Comparison of ENCODE assay signal across 8 mouse cellular contexts in genomic region chr19:16131831-16132230, GRCm38 (mm10). TPM values are rescaled to one million over a fixed set of nuclear protein-coding genes. Genes with fewer than 3 reads are reported as not detected.
DNase-seq lines count a peak whose midpoint lies in the region; ATAC-seq and TF ChIP-seq lines count a peak whose summit lies in the region.

No protein-coding gene starts in this region.

- H3K9ac ChIP-seq in heart, embryonic 15.5 days = peak overlapping the region; percentile 95
- H3K9ac ChIP-seq in hindbrain, embryonic 15.5 days = peak overlapping the region; percentile 99

- TF ChIP-seq CTCF in bone marrow macrophage, adult 2 months (IDR thresholded peaks at IDR 0.05; ENCODE audit: low read depth, low read length) = no peak

- intact Hi-C loops in heart, postnatal 36 days (cut with DNase I) = loop anchor here (2.0 kb wide), 2 partner anchors 91 to 199 kb away; no protein-coding TSS in a partner anchor

- H3K9me3 ChIP-seq in heart, embryonic 15.5 days (replicated peaks) = no peaks in the 10 kb centered on the region
- no peaks in the 10 kb centered on the region for H3K9me3 ChIP-seq in hindbrain, embryonic 15.5 days
- H3K9me3 ChIP-seq in midbrain, embryonic 10.5 days (replicated peaks) = no peaks in the 10 kb centered on the region

- 13% methylated on average over 6 of the region's 6 CpGs for WGBS in heart, embryonic 15.5 days
- WGBS in hindbrain, embryonic 15.5 days = 4% methylated on average over 6 of the region's 6 CpGs
- WGBS in midbrain, embryonic 10.5 days = 12% methylated on average over 6 of the region's 6 CpGs

- no peaks in the 10 kb centered on the region for H3K27me3 ChIP-seq in heart, embryonic 15.5 days
- H3K27me3 ChIP-seq in hindbrain, embryonic 15.5 days = no peaks in the 10 kb centered on the region
- no peaks in the 10 kb centered on the region for H3K27me3 ChIP-seq in midbrain, embryonic 10.5 days (ENCODE audit: low read depth, poor library complexity, severe bottlenecking)

- no peak for TF ChIP-seq POLR2A in bone marrow macrophage, adult 2 months (IDR thresholded peaks at IDR 0.05; ENCODE audit: borderline replicate concordance, low read depth, low read length)

- H3K4me2 ChIP-seq in heart, embryonic 15.5 days = peak overlapping the region; percentile 80
- H3K4me2 ChIP-seq in hindbrain, embryonic 15.5 days = peak overlapping the region; percentile 63

- H3K4me1 ChIP-seq in heart, embryonic 15.5 days (replicated peaks) = peaks cover 28% of the 10 kb centered on the region
- peaks cover 23% of the 10 kb centered on the region for H3K4me1 ChIP-seq in bone marrow macrophage, adult 2 months (ENCODE audit: control insufficient read depth, insufficient read depth, low read length)
- peaks cover 20% of the 10 kb centered on the region for H3K4me1 ChIP-seq in hindbrain, embryonic 15.5 days (replicated peaks)
- H3K4me1 ChIP-seq in midbrain, embryonic 10.5 days = peaks cover 41% of the 10 kb centered on the region

- no peaks in the 10 kb centered on the region for H3K36me3 ChIP-seq in heart, embryonic 15.5 days
- no peaks in the 10 kb centered on the region for H3K36me3 ChIP-seq in hindbrain, embryonic 15.5 days
- H3K36me3 ChIP-seq in midbrain, embryonic 10.5 days = no peaks in the 10 kb centered on the region

- DNase-seq in heart, postnatal 36 days = no peak
- DNase-seq in midbrain, embryonic 10.5 days (ENCODE audit: low spot score) = no peak
- no peak for DNase-seq in frontal cortex, adult 2 months (ENCODE audit: extremely low spot score in 1 of 2, low spot score in 1 of 2)
- no peak for DNase-seq in thymus, postnatal 14 days
- no peak for DNase-seq in right cerebral cortex, postnatal 10 days (ENCODE audit: low spot score in 2 of 2)

- H3K27ac ChIP-seq in heart, embryonic 15.5 days = peak overlapping the region; percentile 98
- H3K27ac ChIP-seq in bone marrow macrophage, adult 2 months (ENCODE audit: insufficient read depth, low read depth, low read length) = peak overlapping the region; percentile 86
- peak overlapping the region; percentile 99 for H3K27ac ChIP-seq in hindbrain, embryonic 15.5 days (replicated peaks)
- H3K27ac ChIP-seq in midbrain, embryonic 10.5 days (replicated peaks) = peak overlapping the region; percentile 99

- ATAC-seq in heart, embryonic 15.5 days (replicated peaks; ENCODE audit: insufficient number of reproducible peaks, insufficient read depth, low FRiP score, low read depth) = no peak
- ATAC-seq in hindbrain, embryonic 15.5 days (ENCODE audit: low FRiP score, low read depth) = no peak

- peak overlapping the region; percentile 94 for H3K4me3 ChIP-seq in heart, embryonic 15.5 days
- H3K4me3 ChIP-seq in bone marrow macrophage, adult 2 months (ENCODE audit: insufficient read depth, low read length) = peak overlapping the region; percentile 77
- H3K4me3 ChIP-seq in hindbrain, embryonic 15.5 days = peak overlapping the region; percentile 88
- peak overlapping the region; percentile 96 for H3K4me3 ChIP-seq in midbrain, embryonic 10.5 days

RNA-seq across cellular contexts. Expression of gene Gnaq, which starts 0.8 kb away (rescaled TPM):
- polyA plus RNA-seq in heart, embryonic 15.5 days (2015; fragmentation: Nextera tagmentation; extraction: Ambion mirVana) = 15.7 and 19.5 TPM in 2 replicates
- total RNA-seq in heart, postnatal 36 days (2021) = 10 to 100 TPM; 22.5 to 23.0 TPM
- 86.9 and 96.5 TPM in 2 replicates for polyA plus RNA-seq in bone marrow macrophage, adult 2 months (2012; ENCODE audit: insufficient read depth, insufficient read length, missing spikeins)
- polyA plus RNA-seq in hindbrain, embryonic 15.5 days (2015; fragmentation: Nextera tagmentation; extraction: Ambion mirVana) = 95.0 and 102 TPM in 2 replicates
- polyA plus RNA-seq in midbrain, embryonic 10.5 days (2016; fragmentation: Nextera tagmentation; extraction: Ambion mirVana) = 20.9 and 27.5 TPM in 2 replicates
- 59.5 and 64.6 TPM in 2 replicates for polyA plus RNA-seq in frontal cortex, adult 2 months (2012; rRNA removed)
